Mouse (Mus musculus): ENCODE data around the gene Mov10.
"Not testable (repeated sequence)": the region's sequence is repeated elsewhere in the genome, so short reads cannot be mapped to it uniquely, and the experiment has no call there.

Mov10 gene

DNA sequence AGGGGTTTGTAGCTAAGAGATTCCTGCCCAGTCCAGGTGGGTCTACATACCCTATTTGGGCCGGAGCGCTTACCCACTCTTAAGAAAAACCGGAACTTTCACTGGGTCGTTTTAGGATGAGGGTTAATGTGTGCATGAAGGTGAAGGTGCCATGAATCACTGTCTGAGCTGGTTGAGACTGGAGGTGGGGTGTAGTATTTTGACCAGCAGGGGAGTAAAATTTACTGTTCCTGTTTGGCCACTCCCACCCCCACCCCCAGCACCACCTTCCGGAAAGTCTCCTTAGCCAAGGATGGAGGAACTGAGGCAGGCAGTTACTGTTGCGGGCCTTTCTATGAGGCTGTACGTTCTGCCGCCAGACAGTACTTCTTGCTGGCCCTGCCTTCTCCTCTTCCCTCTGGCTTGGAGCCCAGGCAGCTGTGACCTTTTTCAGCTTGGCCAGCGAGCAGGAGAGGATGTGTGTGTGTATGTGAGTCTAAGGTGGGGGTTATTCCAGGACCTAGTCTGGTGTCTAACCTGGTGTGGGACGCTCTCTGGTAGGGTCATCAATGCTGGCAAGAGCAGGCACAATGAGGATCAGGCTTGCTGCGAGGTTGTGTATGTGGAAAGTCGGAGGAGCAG, 36.2 kb downstream of the Mov10 start:
- DNase-seq (ENCODE audit: low read depth, low spot score) = peak; percentile 90

GRCm38 (mm10) chr3:104781471-104781903, 36.9 kb downstream of the Mov10 start, which contains the start of gene Fam19a3:
Fam19a3 (minus strand) TSS chr3:104781840.
- DNase-seq (ENCODE audit: low read depth, low spot score) = peak; percentile 59

DNA sequence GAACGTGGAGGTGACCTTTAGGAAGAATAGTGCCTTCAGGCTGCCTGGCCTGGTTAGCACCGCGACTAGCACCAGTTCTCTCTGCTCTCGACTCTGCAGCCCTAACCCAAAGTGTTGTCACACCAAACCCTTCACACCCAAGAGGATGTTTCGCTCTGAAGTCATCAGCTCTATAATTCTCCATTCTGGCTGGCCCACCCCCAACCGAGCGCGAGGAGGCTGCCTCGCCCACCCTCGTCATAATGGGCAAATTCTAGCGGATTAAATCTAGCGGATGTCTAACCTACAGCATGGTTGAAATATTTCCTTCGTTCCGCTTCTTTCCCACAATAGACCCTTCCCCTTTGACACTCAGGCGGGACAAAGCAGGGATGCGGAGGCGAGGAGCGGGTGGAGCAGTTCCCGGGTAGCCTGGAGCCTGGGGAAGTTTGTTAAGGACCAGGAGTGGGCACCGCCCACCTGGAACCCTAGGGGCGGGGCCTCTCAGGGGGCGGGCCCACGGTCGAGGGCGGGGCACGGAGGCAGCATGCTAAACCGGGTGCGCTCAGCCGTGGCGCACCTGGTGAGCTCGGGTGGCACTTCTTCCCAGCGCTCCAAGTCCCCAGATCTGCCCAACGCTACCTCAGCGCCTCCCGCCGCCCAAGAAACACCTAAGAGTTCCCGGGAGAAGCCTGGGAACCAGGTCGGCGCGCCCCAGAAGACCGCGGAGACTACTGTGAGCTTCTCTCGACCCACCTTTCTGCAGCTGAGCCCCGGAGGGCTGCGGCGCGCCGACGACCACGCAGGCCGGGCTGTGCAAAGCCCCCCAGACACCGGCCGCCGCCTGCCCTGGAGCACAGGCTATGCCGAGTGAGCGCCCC, 37.6 kb downstream of the Mov10 start, which contains the start of gene Ppm1j:
Gene Ppm1j, plus strand, starts transcription at position 496 of the 860 bp plus-strand sequence.
- peak; percentile 91 for DNase-seq (ENCODE audit: low read depth, low spot score)

- peak; percentile 83 for DNase-seq (ENCODE audit: low read depth, low spot score)
These were observed 38.4 kb downstream of the Mov10 start for GRCm38 (mm10) chr3:104779949-104780348.

GRCm38 (mm10) chr3:104777342-104777741, 41.0 kb downstream of the Mov10 start:
- DNase-seq (ENCODE audit: low read depth, low spot score) = peak; percentile 34

DNA sequence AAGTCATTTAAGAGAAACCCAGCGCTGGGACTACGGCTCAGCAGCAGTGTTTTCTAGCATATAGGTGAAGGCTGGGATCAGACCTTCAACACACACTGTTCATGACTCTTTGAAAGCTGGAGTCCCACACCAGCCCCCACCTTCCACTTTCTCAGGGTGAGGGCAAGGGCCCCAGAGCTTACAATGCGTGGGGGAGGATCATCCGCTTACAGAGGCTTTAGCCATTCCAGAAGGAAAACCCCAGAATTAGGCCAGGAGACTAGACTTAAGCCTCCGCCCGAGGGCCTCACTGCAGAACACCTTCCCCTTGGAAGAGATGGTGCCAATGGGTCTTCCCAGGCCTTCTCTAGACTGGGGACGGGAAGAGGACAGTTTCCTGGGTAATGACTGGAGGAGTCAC, 45.1 kb downstream of the Mov10 start:
- no peak for DNase-seq (ENCODE audit: low read depth, low spot score)

- DNase-seq (ENCODE audit: low read depth, low spot score) = no peak
These were observed 46.9 kb downstream of the Mov10 start for GRCm38 (mm10) chr3:104771460-104771859.

- DNase-seq (ENCODE audit: low read depth, low spot score) = no peak
These were observed 47.4 kb downstream of the Mov10 start for GRCm38 (mm10) chr3:104770918-104771317.

GRCm38 (mm10) chr3:104770035-104770434, 48.3 kb downstream of the Mov10 start:
- DNase-seq (ENCODE audit: low read depth, low spot score) = peak; percentile 84

- no peak for DNase-seq (ENCODE audit: low read depth, low spot score)
These were observed 49.2 kb downstream of the Mov10 start for GRCm38 (mm10) chr3:104769135-104769534.

DNA sequence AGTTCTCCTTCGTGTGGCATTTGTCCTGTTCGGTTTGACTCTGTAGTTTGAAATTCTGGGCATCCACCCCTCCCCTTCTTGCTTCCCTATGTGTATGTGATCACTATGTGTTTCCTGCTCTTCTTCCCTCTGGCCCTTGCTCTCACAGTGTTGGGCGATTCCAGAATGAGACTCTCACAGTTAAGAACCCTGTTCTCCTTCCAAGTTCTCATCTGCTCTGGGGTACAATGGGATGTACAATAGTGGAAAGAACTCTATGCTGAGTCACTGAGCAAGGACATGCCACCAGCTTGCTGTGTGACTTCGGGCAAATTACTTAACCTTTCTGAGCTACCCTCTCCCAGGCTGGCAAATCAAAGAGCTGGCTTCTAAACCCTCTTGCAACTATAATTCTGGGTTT, 50.6 kb downstream of the Mov10 start:
- no peak for DNase-seq (ENCODE audit: low read depth, low spot score)

DNA sequence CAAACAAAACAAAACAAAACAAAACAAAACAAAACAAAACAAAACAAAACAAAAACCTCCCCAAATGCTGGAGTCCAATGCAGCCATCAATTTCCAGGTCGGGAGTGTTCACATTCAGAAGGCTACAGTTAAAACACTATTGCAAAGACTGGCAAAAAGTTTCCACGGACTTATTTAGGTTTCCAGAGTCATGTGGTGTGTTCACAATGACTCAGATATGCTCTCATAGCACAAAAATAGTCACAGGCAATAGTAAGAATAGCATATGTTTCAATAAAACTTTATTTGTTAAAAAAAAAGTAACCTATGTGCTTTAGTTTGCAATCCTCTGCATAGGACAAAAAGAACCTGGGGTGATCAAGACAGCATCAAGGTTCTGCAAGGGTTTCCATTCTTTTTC, 51.2 kb downstream of the Mov10 start:
- no peak for DNase-seq (ENCODE audit: low read depth, low spot score)

DNA sequence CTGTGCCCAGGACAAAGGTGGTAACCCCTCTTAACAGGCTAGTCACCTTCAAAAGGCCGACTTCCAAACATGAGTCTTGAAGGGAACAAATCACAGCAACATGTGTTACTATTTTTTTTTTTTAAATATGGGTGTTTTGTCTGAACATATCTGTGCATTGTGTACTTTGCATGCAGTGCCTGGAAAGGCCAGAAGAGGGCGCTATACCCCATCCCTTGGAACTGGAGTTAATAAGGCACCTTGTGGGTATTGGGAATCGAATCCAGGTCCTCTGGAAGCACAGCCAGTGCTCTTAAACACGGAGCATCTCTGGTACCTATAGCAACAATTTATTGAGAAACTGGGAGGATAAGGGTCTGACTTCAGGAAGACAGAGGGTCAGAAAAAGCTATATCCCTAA, 53.3 kb downstream of the Mov10 start:
- DNase-seq (ENCODE audit: low read depth, low spot score) = peak; percentile 76

- DNase-seq (ENCODE audit: low read depth, low spot score) = not testable (repeated sequence)
These were observed 56.1 kb downstream of the Mov10 start for GRCm38 (mm10) chr3:104762103-104762863.

- no peak for DNase-seq (ENCODE audit: low read depth, low spot score)
These were observed 59.5 kb downstream of the Mov10 start for GRCm38 (mm10) chr3:104758869-104759268.

- DNase-seq (ENCODE audit: low read depth, low spot score) = peak; percentile 80
These were observed 60.0 kb downstream of the Mov10 start for GRCm38 (mm10) chr3:104758406-104758805.

DNA sequence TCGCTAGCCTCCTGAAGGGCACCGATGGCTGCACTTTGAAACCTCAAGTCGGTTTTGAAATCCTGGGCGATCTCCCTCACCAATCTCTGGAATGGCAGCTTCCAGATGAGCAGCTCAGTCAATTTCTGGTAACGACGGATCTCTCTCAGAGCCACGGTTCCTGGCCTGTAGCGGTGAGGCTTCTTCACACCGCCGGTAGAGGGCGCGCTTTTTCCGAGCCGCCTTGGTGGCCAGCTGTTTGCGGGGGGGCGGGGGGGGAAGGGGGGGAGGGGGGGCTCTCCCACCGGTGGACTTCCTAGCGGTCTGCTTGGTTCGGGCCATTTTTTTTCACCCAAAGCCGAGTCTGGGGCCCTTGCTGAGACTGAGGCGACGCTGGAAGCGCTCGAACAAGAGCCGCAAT, 65.5 kb downstream of the Mov10 start:
- DNase-seq (ENCODE audit: low read depth, low spot score) = peak; percentile 31

Data from R1 (cell line).